Mouse (Mus musculus) bone marrow macrophage, adult 2 months (primary cell): Measurements from ENCODE around the gene Cfap46.

Experiments
- CTCF ChIP-seq: IDR thresholded peaks from 2 replicates; pipeline ENCODE4 v1.5.1; 2012; ENCODE audit warnings: low read depth, mild to moderate bottlenecking, low read length, moderate library complexity
- POLR2A ChIP-seq: IDR thresholded peaks from 2 replicates; pipeline ENCODE4 v1.6.1; 2012; ENCODE audit warnings: mild to moderate bottlenecking, low read depth, low read length, borderline replicate concordance

DNA sequence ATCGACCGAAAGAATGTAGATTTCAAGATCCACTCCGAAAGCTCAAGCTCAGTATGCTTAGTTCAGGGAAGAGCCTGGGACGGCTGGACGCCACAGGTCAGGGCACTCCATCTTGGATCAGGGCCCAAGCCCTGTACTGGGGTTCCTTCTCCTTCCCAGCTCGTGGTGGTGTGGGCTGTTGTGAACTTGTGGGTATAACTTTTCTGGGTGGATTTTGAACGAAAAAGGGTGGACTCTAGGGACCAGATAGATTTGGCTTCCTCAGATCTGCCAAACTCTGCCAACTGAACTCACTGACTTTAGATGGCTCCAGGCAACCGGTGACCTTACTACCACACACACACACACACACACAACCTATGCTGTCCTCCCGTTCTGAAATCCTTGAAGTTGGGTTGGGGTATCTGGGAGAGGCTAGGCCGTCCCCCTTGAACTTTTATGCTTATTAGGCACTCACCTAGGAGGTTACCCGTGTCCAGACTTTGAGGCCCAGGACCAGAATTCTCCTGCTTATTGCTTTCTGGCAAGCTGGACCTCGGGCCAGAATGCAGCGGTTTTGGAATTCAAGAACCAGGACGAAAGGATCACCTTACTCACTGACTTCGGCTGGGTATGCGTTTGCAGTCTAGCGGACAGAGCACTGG lies 100.4 kb downstream of the Cfap46 start:
- TF ChIP-seq CTCF, result no peak
- TF ChIP-seq POLR2A, result no peak
